Mouse (Mus musculus) E14TG2a.4 (cell line): ENCODE results near the gene Zkscan16.

Experiments
- CTCF ChIP-seq: conservative IDR thresholded peaks from 2 replicates; pipeline ENCODE4 v1.5.1; 2014; ENCODE audit warnings: low read length
- NANOG ChIP-seq: IDR thresholded peaks from 2 replicates; pipeline ENCODE4 v1.6.1; 2014; ENCODE audit warnings: borderline replicate concordance, low read length, mixed read lengths
- POU5F1 ChIP-seq: IDR thresholded peaks from 2 replicates; pipeline ENCODE4 v1.6.1; 2014; ENCODE audit warnings: low read length, borderline replicate concordance

DNA sequence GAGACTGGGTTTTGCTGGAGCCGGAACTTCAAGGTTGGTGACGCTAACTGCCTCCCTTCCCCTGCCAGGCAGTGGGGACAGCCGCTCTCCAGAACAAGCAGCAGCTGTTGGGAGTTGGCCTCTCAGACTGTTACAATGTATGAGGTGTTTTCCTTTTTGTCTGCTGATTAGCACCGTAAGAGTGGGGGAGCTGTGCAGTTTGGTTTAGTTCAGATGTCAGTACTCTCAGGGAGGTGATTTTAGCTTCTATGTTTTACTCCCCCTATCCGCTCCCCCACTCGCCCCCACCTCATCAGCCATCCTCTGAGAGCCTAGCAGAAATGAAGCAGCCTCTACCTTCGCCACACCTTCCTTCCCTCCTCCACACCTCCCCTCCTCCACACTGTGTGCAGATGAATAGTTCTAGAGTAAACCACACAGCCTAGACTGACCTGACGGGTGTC, 51.8 kb downstream of the Zkscan16 start:
- TF ChIP-seq CTCF (no peak), NANOG (no peak), POU5F1 (no peak)
